In genomic region chr8:105521995-105522769, GRCm38 (mm10) we compare ENCODE assay signal across 16 mouse cellular contexts. TPM values are rescaled to one million over a fixed set of nuclear protein-coding genes. Genes with fewer than 3 reads are reported as not detected.
A peak's percentile ranks its signal among the peaks of the same experiment; 100 is the strongest.
DNase-seq lines count a peak whose midpoint lies in the region; ATAC-seq lines count a peak whose summit lies in the region.
"Had no signal": no experiment of that assay in that cellular context is flagged by ENCODE, and none has a peak within 500 bp of the region (broad histone marks: within the 10 kb centered on the region; RNA-seq: fewer than 3 reads in every experiment).

No protein-coding gene starts in this region.

- DNase-seq in forebrain, embryonic 10.5 days (ENCODE audit: extremely low spot score, low spot score), result no peak
- DNase-seq in kidney, adult 8-10 months, result no peak
- DNase-seq in midbrain, embryonic 10.5 days (ENCODE audit: low spot score), result no peak
- peak; percentile 26 to 54 for DNase-seq in lung, postnatal 4 days
- DNase-seq in neural tube, embryonic 10.5 days (ENCODE audit: extremely low spot score, low spot score), result no peak
- DNase-seq: cerebellum, adult 9-10 months; heart, postnatal 36 days; kidney, adult 18-20 months; left cerebral cortex, postnatal 4 days had no signal

- 86% methylated on average over 21 of the region's 21 CpGs for WGBS in forebrain, embryonic 10.5 days
- 88% methylated on average over 21 of the region's 21 CpGs for WGBS in forebrain, embryonic 12.5 days
- 75% methylated on average over 21 of the region's 21 CpGs for WGBS in kidney, embryonic 14.5 days
- WGBS in midbrain, embryonic 10.5 days, result 88% methylated on average over 21 of the region's 21 CpGs
- WGBS in midbrain, embryonic 13.5 days, result 88% methylated on average over 21 of the region's 21 CpGs

- H3K9ac ChIP-seq in forebrain, embryonic 12.5 days, result no peak overlapping the region
- no peak overlapping the region for H3K9ac ChIP-seq in kidney, embryonic 14.5 days (ENCODE audit: low read depth, low read length)
- no peak overlapping the region for H3K9ac ChIP-seq in midbrain, embryonic 13.5 days (replicated peaks)
- H3K9ac ChIP-seq: embryonic facial prominence, embryonic 15.5 days; heart, embryonic 13.5 days; liver, embryonic 15.5 days had no signal

- H3K9me3 ChIP-seq in forebrain, embryonic 10.5 days, result no peaks in the 10 kb centered on the region
- H3K9me3 ChIP-seq in forebrain, embryonic 12.5 days, result no peaks in the 10 kb centered on the region
- H3K9me3 ChIP-seq in kidney, embryonic 14.5 days (ENCODE audit: control insufficient read depth, low read length), result no peaks in the 10 kb centered on the region
- H3K9me3 ChIP-seq in midbrain, embryonic 10.5 days (replicated peaks), result no peaks in the 10 kb centered on the region
- no peaks in the 10 kb centered on the region for H3K9me3 ChIP-seq in midbrain, embryonic 13.5 days
- H3K9me3 ChIP-seq: embryonic facial prominence, embryonic 15.5 days; heart, embryonic 13.5 days; liver, embryonic 15.5 days had no signal

- ATAC-seq in forebrain, embryonic 12.5 days (ENCODE audit: low FRiP score), result no peak
- no peak for ATAC-seq in kidney, embryonic 14.5 days (ENCODE audit: low FRiP score, low TSS enrichment)
- ATAC-seq in midbrain, embryonic 13.5 days, result no peak

- peaks cover 38% of the 10 kb centered on the region for H3K36me3 ChIP-seq in forebrain, embryonic 10.5 days (replicated peaks)
- peaks cover 29% of the 10 kb centered on the region for H3K36me3 ChIP-seq in forebrain, embryonic 12.5 days (replicated peaks)
- peaks cover 27% of the 10 kb centered on the region for H3K36me3 ChIP-seq in kidney, embryonic 14.5 days (ENCODE audit: control insufficient read depth, insufficient read depth, low read length)
- peaks cover 44% of the 10 kb centered on the region for H3K36me3 ChIP-seq in midbrain, embryonic 10.5 days
- H3K36me3 ChIP-seq in midbrain, embryonic 13.5 days, result peaks cover 44% of the 10 kb centered on the region

- peaks cover 63% of the 10 kb centered on the region for H3K4me1 ChIP-seq in forebrain, embryonic 10.5 days
- peaks cover 46% of the 10 kb centered on the region for H3K4me1 ChIP-seq in forebrain, embryonic 12.5 days
- H3K4me1 ChIP-seq in kidney, embryonic 14.5 days (ENCODE audit: control insufficient read depth, insufficient read depth, low read length), result peaks cover 45% of the 10 kb centered on the region
- peaks cover 62% of the 10 kb centered on the region for H3K4me1 ChIP-seq in midbrain, embryonic 10.5 days
- peaks cover 52% of the 10 kb centered on the region for H3K4me1 ChIP-seq in midbrain, embryonic 13.5 days (replicated peaks)

- H3K4me2 ChIP-seq in forebrain, embryonic 12.5 days, result no peak overlapping the region
- no peak overlapping the region for H3K4me2 ChIP-seq in kidney, embryonic 14.5 days (replicated peaks; ENCODE audit: low read depth, low read length)
- H3K4me2 ChIP-seq in midbrain, embryonic 13.5 days (replicated peaks), result no peak overlapping the region
- H3K4me2 ChIP-seq: embryonic facial prominence, embryonic 15.5 days; heart, embryonic 13.5 days; liver, embryonic 15.5 days had no signal

- H3K4me3 ChIP-seq in forebrain, embryonic 10.5 days, result no peak overlapping the region
- no peak overlapping the region for H3K4me3 ChIP-seq in forebrain, embryonic 12.5 days (replicated peaks)
- no peak overlapping the region for H3K4me3 ChIP-seq in kidney, embryonic 14.5 days (ENCODE audit: low read length)
- no peak overlapping the region for H3K4me3 ChIP-seq in midbrain, embryonic 10.5 days
- H3K4me3 ChIP-seq in midbrain, embryonic 13.5 days (replicated peaks), result no peak overlapping the region
- H3K4me3 ChIP-seq: embryonic facial prominence, embryonic 15.5 days; heart, embryonic 13.5 days; liver, embryonic 15.5 days had no signal

- peaks cover 31% of the 10 kb centered on the region for H3K27me3 ChIP-seq in forebrain, embryonic 10.5 days (ENCODE audit: poor library complexity, severe bottlenecking)
- H3K27me3 ChIP-seq in forebrain, embryonic 12.5 days, result peaks cover 25% of the 10 kb centered on the region
- H3K27me3 ChIP-seq in kidney, embryonic 14.5 days (ENCODE audit: control insufficient read depth, insufficient read depth, low read length), result no peaks in the 10 kb centered on the region
- H3K27me3 ChIP-seq in midbrain, embryonic 10.5 days (ENCODE audit: low read depth, poor library complexity, severe bottlenecking), result peaks cover 17% of the 10 kb centered on the region
- peaks cover 9% of the 10 kb centered on the region for H3K27me3 ChIP-seq in midbrain, embryonic 13.5 days

- H3K27ac ChIP-seq in forebrain, embryonic 10.5 days, result peak overlapping the region; percentile 89; the same call in 1 of the 2 replicates
- H3K27ac ChIP-seq in forebrain, embryonic 12.5 days, result no peak overlapping the region
- peak overlapping the region; percentile 42; the same call in 1 of the 2 replicates for H3K27ac ChIP-seq in kidney, embryonic 14.5 days (ENCODE audit: low read depth, low read length)
- peak overlapping the region; percentile 94 for H3K27ac ChIP-seq in midbrain, embryonic 10.5 days (replicated peaks)
- no peak overlapping the region; the same call in 1 of the 2 replicates for H3K27ac ChIP-seq in midbrain, embryonic 13.5 days
- H3K27ac ChIP-seq: embryonic facial prominence, embryonic 15.5 days; heart, embryonic 13.5 days; liver, embryonic 15.5 days; stomach, postnatal 0 days had no signal

RNA-seq across cellular contexts. Expression of gene Hsd11b2, which starts 3.6 kb away (rescaled TPM):
- polyA plus RNA-seq in forebrain, embryonic 10.5 days (2016; fragmentation: Nextera tagmentation; extraction: Ambion mirVana), result 12.3 and 15.6 TPM in 2 replicates
- polyA plus RNA-seq in forebrain, embryonic 12.5 days (2016; fragmentation: Nextera tagmentation; extraction: Ambion mirVana), result 10.9 and 12.0 TPM in 2 replicates
- polyA plus RNA-seq in kidney, embryonic 14.5 days (2014; fragmentation: Nextera tagmentation; extraction: Ambion mirVana), result 32.9 and 40.2 TPM in 2 replicates
- polyA plus RNA-seq in midbrain, embryonic 10.5 days (2016; fragmentation: Nextera tagmentation; extraction: Ambion mirVana), result 28.8 and 30.2 TPM in 2 replicates
- 11.6 and 16.9 TPM in 2 replicates for polyA plus RNA-seq in midbrain, embryonic 13.5 days (2015; fragmentation: Nextera tagmentation; extraction: Ambion mirVana)

RNA-seq across cellular contexts. Expression of gene Zdhhc1, which starts 25.5 kb away (rescaled TPM):
- 12.9 and 18.5 TPM in 2 replicates for polyA plus RNA-seq in forebrain, embryonic 10.5 days (2016; fragmentation: Nextera tagmentation; extraction: Ambion mirVana)
- polyA plus RNA-seq in forebrain, embryonic 12.5 days (2016; fragmentation: Nextera tagmentation; extraction: Ambion mirVana), result 24.7 and 26.1 TPM in 2 replicates
- polyA plus RNA-seq in kidney, embryonic 14.5 days (2014; fragmentation: Nextera tagmentation; extraction: Ambion mirVana), result 27.4 and 37.3 TPM in 2 replicates
- 18.6 and 24.0 TPM in 2 replicates for polyA plus RNA-seq in midbrain, embryonic 10.5 days (2016; fragmentation: Nextera tagmentation; extraction: Ambion mirVana)
- polyA plus RNA-seq in midbrain, embryonic 13.5 days (2015; fragmentation: Nextera tagmentation; extraction: Ambion mirVana), result 26.2 and 31.3 TPM in 2 replicates

RNA-seq across cellular contexts. Expression of gene Atp6v0d1, which starts 43.7 kb away (rescaled TPM):
- 65.3 and 73.4 TPM in 2 replicates for polyA plus RNA-seq in forebrain, embryonic 10.5 days (2016; fragmentation: Nextera tagmentation; extraction: Ambion mirVana)
- 94.3 and 95.4 TPM in 2 replicates for polyA plus RNA-seq in forebrain, embryonic 12.5 days (2016; fragmentation: Nextera tagmentation; extraction: Ambion mirVana)
- polyA plus RNA-seq in kidney, embryonic 14.5 days (2014; fragmentation: Nextera tagmentation; extraction: Ambion mirVana), result 73.9 and 90.1 TPM in 2 replicates
- 85.4 and 101 TPM in 2 replicates for polyA plus RNA-seq in midbrain, embryonic 10.5 days (2016; fragmentation: Nextera tagmentation; extraction: Ambion mirVana)
- polyA plus RNA-seq in midbrain, embryonic 13.5 days (2015; fragmentation: Nextera tagmentation; extraction: Ambion mirVana), result 177 and 182 TPM in 2 replicates

RNA-seq across cellular contexts. Expression of gene Tppp3, which starts 50.9 kb away (rescaled TPM):
- polyA plus RNA-seq in forebrain, embryonic 10.5 days (2016; fragmentation: Nextera tagmentation; extraction: Ambion mirVana), result 23.3 and 23.9 TPM in 2 replicates
- 39.9 and 41.3 TPM in 2 replicates for polyA plus RNA-seq in forebrain, embryonic 12.5 days (2016; fragmentation: Nextera tagmentation; extraction: Ambion mirVana)
- polyA plus RNA-seq in kidney, embryonic 14.5 days (2014; fragmentation: Nextera tagmentation; extraction: Ambion mirVana), result 18.3 and 22.3 TPM in 2 replicates
- polyA plus RNA-seq in midbrain, embryonic 10.5 days (2016; fragmentation: Nextera tagmentation; extraction: Ambion mirVana), result 94.4 and 100.0 TPM in 2 replicates
- 93.1 and 111 TPM in 2 replicates for polyA plus RNA-seq in midbrain, embryonic 13.5 days (2015; fragmentation: Nextera tagmentation; extraction: Ambion mirVana)

Comparison
In these comparisons a context has a peak if more than half of its experiments do, and no peak if none do; other contexts are left out.
1. H3K27ac ChIP-seq: peak in forebrain, embryonic 10.5 days (single experiment), kidney, embryonic 14.5 days (single experiment) and midbrain, embryonic 10.5 days (single experiment); none in forebrain, embryonic 12.5 days (single experiment) and midbrain, embryonic 13.5 days (single experiment).
2. DNase-seq: peak in lung, postnatal 4 days (2 of 2); none in forebrain, embryonic 10.5 days (single experiment), kidney, adult 8-10 months (0 of 2), midbrain, embryonic 10.5 days (single experiment) and neural tube, embryonic 10.5 days (single experiment).